Mouse (Mus musculus): Measurements from ENCODE around the gene Peg3.

Peg3 gene

GRCm38 (mm10) chr7:6708451-6709180 lies 21.6 kb downstream of the Peg3 start:
- DNase-seq, result no peak

GRCm38 (mm10) chr7:6707416-6708015 lies 22.7 kb downstream of the Peg3 start:
- no peak for DNase-seq

GRCm38 (mm10) chr7:6699230-6699629 lies 31.0 kb downstream of the Peg3 start:
- no peak for DNase-seq

GRCm38 (mm10) chr7:6696241-6697045 lies 33.8 kb downstream of the Peg3 start, which contains the start of gene Zim1:
Zim1 (minus strand) TSS chr7:6696450.
- DNase-seq, result peak; percentile 91

- DNase-seq, result no peak
Measured at GRCm38 (mm10) chr7:6685511-6685910, 44.7 kb downstream of the Peg3 start.

GRCm38 (mm10) chr7:6666726-6667125 lies 63.5 kb downstream of the Peg3 start:
- DNase-seq, result no peak

GRCm38 (mm10) chr7:6663430-6663829 lies 66.8 kb downstream of the Peg3 start:
- DNase-seq, result no peak

- peak; percentile 47 for DNase-seq
Measured at GRCm38 (mm10) chr7:6659605-6660004, 70.6 kb downstream of the Peg3 start.

GRCm38 (mm10) chr7:6658606-6659005 lies 71.6 kb downstream of the Peg3 start:
- no peak for DNase-seq

Measured in kidney, postnatal 14 days (tissue).